Mouse (Mus musculus) CH12.LX (cell line): ENCODE results near the gene Nipsnap3a. TPM values are rescaled to one million over a fixed set of nuclear protein-coding genes. Genes with fewer than 3 reads are reported as not detected.

Source experiments
- DNase-seq: peaks from one replicate; pipeline ENCODE4 v3.0.0-alpha.2; 2013; ENCODE audit errors: extremely low read depth
- H3K27ac ChIP-seq: 2 replicates; pipeline ENCODE4 v1.5.1; 2012; ENCODE audit warnings: low read depth, mild to moderate bottlenecking, control low read depth, moderate library complexity; ENCODE audit not compliant: insufficient read depth
- H3K27me3 ChIP-seq: replicated peaks from 2 replicates; pipeline ENCODE3; 2012; ENCODE audit warnings: inconsistent platforms
- H3K36me3 ChIP-seq, 2 experiments: replicated peaks in 1 of 2; 2 replicates each; pipeline versions ENCODE3 to v1.6.1; 2012; ENCODE audit warnings: inconsistent platforms in 1 of 2, low read length in 1 of 2, mild to moderate bottlenecking in 1 of 2, mixed read lengths in 1 of 2, moderate library complexity in 1 of 2; ENCODE audit not compliant: control insufficient read depth in 1 of 2, insufficient read depth in 1 of 2
- H3K4me1 ChIP-seq, 2 experiments: 2 replicates each; pipeline ENCODE4 v1.6.1; 2012; ENCODE audit warnings: inconsistent platforms in 1 of 2, moderate library complexity in 1 of 2; ENCODE audit not compliant: insufficient read depth in 2 of 2, control insufficient read depth in 1 of 2
- H3K4me2 ChIP-seq: 2 replicates; pipeline ENCODE4 v1.6.1; 2012; ENCODE audit warnings: low read depth, mild to moderate bottlenecking, control low read depth; ENCODE audit not compliant: poor library complexity, insufficient read depth, severe bottlenecking
- H3K4me3 ChIP-seq, 3 experiments: fragments of 150-350 bp in 1 of 3; sonication (generic) in 1 of 3; replicated peaks in 1 of 3; 2 replicates each; pipeline versions ENCODE3 to v1.5.1; 2011 to 2012; ENCODE audit warnings: low read depth in 2 of 3, low read length in 2 of 3, mild to moderate bottlenecking in 2 of 3, moderate library complexity in 2 of 3, control low read depth in 1 of 3, improper control_type of control experiment in 1 of 3, inconsistent platforms in 1 of 3, mixed read lengths in 1 of 3; ENCODE audit not compliant: poor library complexity in 1 of 3
- H3K79me2 ChIP-seq: replicated peaks from 2 replicates; pipeline ENCODE4 v1.6.1; 2012; ENCODE audit warnings: mild to moderate bottlenecking, moderate library complexity; ENCODE audit not compliant: control insufficient read depth, poor library complexity, insufficient read depth, severe bottlenecking; ENCODE audit errors: extremely low read depth
- H3K9ac ChIP-seq: 2 replicates; pipeline ENCODE4 v1.6.1; 2012; ENCODE audit warnings: low read depth, mild to moderate bottlenecking, control low read depth, moderate library complexity; ENCODE audit not compliant: insufficient read depth
- H3K9me3 ChIP-seq: replicated peaks from 2 replicates; pipeline ENCODE3; 2012; ENCODE audit warnings: low read length, inconsistent platforms, mixed read lengths
- CHD2 ChIP-seq: IDR thresholded peaks from 2 replicates; pipeline ENCODE4 v1.6.1; 2011; ENCODE audit warnings: low read length, improper control_type of control experiment
- CTCF ChIP-seq, 2 experiments: IDR thresholded peaks in 1 of 2; conservative IDR thresholded peaks in 1 of 2; 2 replicates each; pipeline ENCODE4 v1.5.1; 2011 to 2012; ENCODE audit warnings: low read depth in 2 of 2, low read length in 2 of 2, improper control_type of control experiment in 1 of 2, inconsistent platforms in 1 of 2, mild to moderate bottlenecking in 1 of 2, moderate library complexity in 1 of 2
- E2F4 ChIP-seq: IDR thresholded peaks from 2 replicates; pipeline ENCODE4 v1.6.1; 2011; ENCODE audit warnings: low read depth, low read length, improper control_type of control experiment; ENCODE audit not compliant: insufficient replicate concordance
- ELF1 ChIP-seq: IDR thresholded peaks from 2 replicates; pipeline ENCODE4 v1.6.1; 2014; ENCODE audit warnings: low read depth, mild to moderate bottlenecking, inconsistent platforms, low read length, improper control_type of control experiment
- ETS1 ChIP-seq: conservative IDR thresholded peaks from 2 replicates; pipeline ENCODE4 v1.6.1; 2012; ENCODE audit warnings: low read depth, mild to moderate bottlenecking, inconsistent platforms, low read length, improper control_type of control experiment, moderate library complexity
- KAT2A ChIP-seq: IDR thresholded peaks from 2 replicates; pipeline ENCODE4 v1.6.1; 2012; ENCODE audit warnings: low read length, improper control_type of control experiment, inconsistent platforms; ENCODE audit not compliant: insufficient replicate concordance
- MAFK ChIP-seq: IDR thresholded peaks from 2 replicates; pipeline ENCODE4 v1.6.1; 2011; ENCODE audit warnings: low read length, improper control_type of control experiment; ENCODE audit not compliant: insufficient replicate concordance
- MAX ChIP-seq: IDR thresholded peaks from 2 replicates; pipeline ENCODE4 v1.6.1; 2011; ENCODE audit warnings: low read length, improper control_type of control experiment
- MAZ ChIP-seq: IDR thresholded peaks from 2 replicates; pipeline ENCODE4 v1.6.1; 2012; ENCODE audit warnings: low read depth, mild to moderate bottlenecking, inconsistent platforms, low read length, improper control_type of control experiment, moderate library complexity
- MXI1 ChIP-seq: IDR thresholded peaks from 2 replicates; pipeline ENCODE4 v1.6.1; 2011; ENCODE audit warnings: mild to moderate bottlenecking, low read depth, low read length, improper control_type of control experiment
- NRF1 ChIP-seq: IDR thresholded peaks from 2 replicates; pipeline ENCODE4 v1.6.1; 2014; ENCODE audit warnings: low read depth, mild to moderate bottlenecking, inconsistent platforms, low read length, improper control_type of control experiment, moderate library complexity
- POLR2A ChIP-seq: IDR thresholded peaks from 2 replicates; pipeline ENCODE4 v1.6.1; 2011; ENCODE audit warnings: low read depth, mild to moderate bottlenecking, improper control_type of control experiment, low read length
- POLR2AphosphoS2 ChIP-seq: IDR thresholded peaks from 2 replicates; pipeline ENCODE4 v1.6.1; 2011; ENCODE audit warnings: low read depth, low read length, improper control_type of control experiment
- RAD21 ChIP-seq: IDR thresholded peaks from 2 replicates; pipeline ENCODE4 v1.6.1; 2011; ENCODE audit warnings: low read depth, mild to moderate bottlenecking, low read length, improper control_type of control experiment, moderate library complexity
- RCOR1 ChIP-seq: conservative IDR thresholded peaks from 2 replicates; pipeline ENCODE4 v1.6.1; 2012; ENCODE audit warnings: low read depth, mild to moderate bottlenecking, inconsistent platforms, low read length, improper control_type of control experiment
- SMC3 ChIP-seq: IDR thresholded peaks from 2 replicates; pipeline ENCODE4 v1.6.1; 2011; ENCODE audit warnings: low read depth, low read length, improper control_type of control experiment
- TCF12 ChIP-seq: IDR thresholded peaks from 2 replicates; pipeline ENCODE4 v1.6.1; 2014; ENCODE audit warnings: low read depth, mild to moderate bottlenecking, inconsistent platforms, low read length, improper control_type of control experiment
- UBTF ChIP-seq: IDR thresholded peaks from 2 replicates; pipeline ENCODE4 v1.6.1; 2012; ENCODE audit warnings: low read depth, mild to moderate bottlenecking, inconsistent platforms, low read length, improper control_type of control experiment, moderate library complexity
- USF2 ChIP-seq: conservative IDR thresholded peaks from 2 replicates; pipeline ENCODE4 v1.6.1; 2011; ENCODE audit warnings: low read depth, low read length, improper control_type of control experiment
- ZC3H11A ChIP-seq: IDR thresholded peaks from 2 replicates; pipeline ENCODE4 v1.6.1; 2012; ENCODE audit warnings: low read depth, mild to moderate bottlenecking, inconsistent platforms, low read length, improper control_type of control experiment
- ZMIZ1 ChIP-seq: IDR thresholded peaks from 2 replicates; pipeline ENCODE4 v1.6.1; 2012; ENCODE audit warnings: low read depth, mild to moderate bottlenecking, inconsistent platforms, low read length, improper control_type of control experiment
- ZNF384 ChIP-seq: IDR thresholded peaks from 2 replicates; pipeline ENCODE4 v1.6.1; 2012; ENCODE audit warnings: low read depth, low read length, improper control_type of control experiment, inconsistent platforms
- dilution Hi-C: fragments of 300-500 bp; cut with MboI; formaldehyde crosslinking; loops from 2 replicates; pipeline ENCODE4 v1.14.3; 2020; ENCODE audit warnings: low sequenced_read_pairs; ENCODE audit not compliant: extremely low pct_unique_long_range_greater_than_20kb, extremely low pct_ligation_motif_present
- in situ Hi-C: fragments of 300-500 bp; cut with MboI; formaldehyde crosslinking; loops from 3 replicates; pipeline ENCODE4 v1.14.3; 2019; ENCODE audit warnings: low sequenced_read_pairs, low pct_ligation_motif_present, low pct_unique_long_range_greater_than_20kb, mixed read lengths
- polyA plus RNA-seq: library from polyadenylated mRNA; unstranded; fragments of >175 nt; gene quantifications from 2 replicates; pipeline ENCODE4 v1.2.1, GENCODE M21; 2012; ENCODE audit warnings: low read depth; ENCODE audit not compliant: insufficient read length
- total RNA-seq, 2 experiments: library from RNA; depleted of rRNA; stranded (reverse); fragments of 300-350 nt in 1 of 2; fragments of >200 nt in 1 of 2; gene quantifications; 2 replicates each; pipeline ENCODE4 v1.2.3; 2012 to 2014

The Nipsnap3a gene
- total and polyA plus RNA-seq, 3 experiments: not detected

DNA sequence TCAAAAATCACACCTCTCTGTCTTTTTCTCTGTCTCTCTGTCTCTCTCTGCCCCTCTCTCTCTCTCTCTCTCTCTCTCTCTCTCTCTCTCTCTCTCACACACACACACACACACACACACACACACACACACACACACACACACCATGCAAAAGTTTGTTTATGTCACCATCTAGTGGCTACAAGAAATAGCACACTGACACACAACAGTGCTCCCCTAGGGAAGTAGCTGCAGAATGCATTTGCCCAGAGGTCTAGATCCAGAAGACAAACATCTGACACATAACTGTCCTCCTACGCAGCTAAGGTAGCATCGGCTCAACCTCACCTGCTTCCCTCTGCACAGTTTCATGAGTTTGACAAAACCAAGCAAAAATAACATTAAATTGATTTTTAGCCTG, 3.9 kb upstream of the Nipsnap3a start:
- dilution Hi-C loops (no loop called here), in situ Hi-C loops (no loop called here)
- Histone ChIP-seq H3K27me3 (no peaks in the 10 kb centered on the region), H3K9ac (no peak overlapping the region), H3K4me1 (no peaks in the 10 kb centered on the region), H3K4me3 (no peak overlapping the region), H3K9me3 (no peaks in the 10 kb centered on the region), H3K27ac (no peak overlapping the region), H3K36me3 (no peaks in the 10 kb centered on the region), H3K4me2 (no peak overlapping the region), H3K79me2 (no peaks in the 10 kb centered on the region)
- peak; percentile 45 for TF ChIP-seq RAD21
- no peak for TF ChIP-seq E2F4
- TF ChIP-seq CTCF (conservative IDR thresholded peaks at IDR 0.05 in 1 of 2, IDR thresholded peaks at IDR 0.05 in 1 of 2; ENCODE audit: low read depth in 2 of 2, low read length in 2 of 2): peak in 1 of 2 experiments; percentile 66; a peak in 3 of 4 replicates
- TF ChIP-seq CHD2: no peak
- no peak for TF ChIP-seq UBTF
- no peak for TF ChIP-seq MXI1
- no peak for TF ChIP-seq POLR2A
- peak; percentile 27 for TF ChIP-seq SMC3
- no peak for TF ChIP-seq MAX
- no peak for TF ChIP-seq ZMIZ1
- no peak for TF ChIP-seq MAFK
- DNase-seq: peak; percentile 54

DNA sequence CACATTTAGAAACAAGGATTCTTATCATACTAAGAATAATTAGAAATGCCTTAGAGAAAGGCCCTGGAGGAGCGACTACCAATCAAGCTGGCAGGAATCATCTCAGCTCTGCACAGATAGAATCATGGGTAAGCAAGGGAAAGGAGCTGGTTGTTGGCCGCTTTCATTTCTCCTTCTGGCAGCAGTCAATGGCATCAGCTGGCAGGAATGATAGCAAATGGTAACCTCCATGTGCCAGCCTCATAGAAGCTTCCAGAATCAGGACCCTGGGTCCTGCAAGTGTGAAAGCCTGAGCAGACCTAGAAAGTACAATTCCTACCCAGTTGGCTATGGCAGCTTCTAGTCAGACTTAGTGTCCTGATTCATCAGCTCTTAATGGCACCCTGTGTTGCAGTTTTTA, 2.8 kb upstream of the Nipsnap3a start:
- H3K4me1 ChIP-seq: no peaks in the 10 kb centered on the region
- no peaks in the 10 kb centered on the region for H3K36me3 ChIP-seq
- no peak overlapping the region for H3K4me3 ChIP-seq
- no peak overlapping the region for H3K9ac ChIP-seq
- no peaks in the 10 kb centered on the region for H3K9me3 ChIP-seq
- TF ChIP-seq MAZ (no peak), MXI1 (no peak), KAT2A (no peak), USF2 (no peak)
- TF ChIP-seq, all 38 proteins: peak for 0
- H3K4me2 ChIP-seq: no peak overlapping the region
- H3K27me3 ChIP-seq: no peaks in the 10 kb centered on the region
- DNase-seq: no peak
- H3K27ac ChIP-seq: no peak overlapping the region
- H3K79me2 ChIP-seq: no peaks in the 10 kb centered on the region
- dilution Hi-C loops (no loop called here), in situ Hi-C loops (no loop called here)

DNA sequence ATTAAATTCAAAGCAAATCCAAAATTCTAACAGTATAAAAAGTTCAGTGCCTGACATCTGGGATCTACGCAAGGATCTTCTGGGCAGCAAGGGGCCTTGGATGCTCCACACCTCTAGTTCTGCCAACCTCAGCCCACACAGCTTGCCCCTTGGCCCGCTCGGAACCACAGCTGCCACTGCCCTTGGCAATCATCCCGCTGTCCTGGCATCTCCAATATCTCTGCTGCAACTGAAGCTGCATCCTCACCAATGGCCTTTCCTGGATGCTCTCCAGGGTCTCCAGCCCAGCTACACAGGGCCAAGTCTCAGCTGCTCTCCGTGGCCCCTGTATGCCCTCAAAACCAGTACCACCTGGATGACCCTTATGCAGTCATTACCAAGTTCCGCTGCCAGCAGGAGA, 10.4 kb downstream of the Nipsnap3a start:
- Histone ChIP-seq H3K9me3 (no peaks in the 10 kb centered on the region), H3K9ac (no peak overlapping the region), H3K4me3 (no peak overlapping the region), H3K36me3 (no peaks in the 10 kb centered on the region), H3K27me3 (no peaks in the 10 kb centered on the region), H3K79me2 (no peaks in the 10 kb centered on the region), H3K27ac (no peak overlapping the region), H3K4me2 (no peak overlapping the region), H3K4me1 (no peaks in the 10 kb centered on the region)
- in situ Hi-C loops (no loop called here), dilution Hi-C loops (no loop called here)
- no peak for DNase-seq
- TF ChIP-seq ETS1 (no peak), MAX (no peak), ELF1 (no peak), ZNF384 (no peak), NRF1 (no peak), UBTF (no peak), ZC3H11A (no peak), POLR2A (no peak), CHD2 (no peak), SMC3 (no peak), KAT2A (no peak), POLR2AphosphoS2 (no peak), RCOR1 (no peak), TCF12 (no peak)
